Mouse (Mus musculus) kidney, adult 18-20 months (tissue): ENCODE results near the gene Hspg2.
A peak's percentile ranks its signal among the peaks of the same experiment; 100 is the strongest.

Source experiments
- DNase-seq: peaks from one replicate; pipeline ENCODE4 v3.0.0; 2021

Gene Hspg2

GRCm38 (mm10) chr4:137481381-137482030 is 12.9 kb downstream of the Hspg2 start:
- no peak for DNase-seq

DNA sequence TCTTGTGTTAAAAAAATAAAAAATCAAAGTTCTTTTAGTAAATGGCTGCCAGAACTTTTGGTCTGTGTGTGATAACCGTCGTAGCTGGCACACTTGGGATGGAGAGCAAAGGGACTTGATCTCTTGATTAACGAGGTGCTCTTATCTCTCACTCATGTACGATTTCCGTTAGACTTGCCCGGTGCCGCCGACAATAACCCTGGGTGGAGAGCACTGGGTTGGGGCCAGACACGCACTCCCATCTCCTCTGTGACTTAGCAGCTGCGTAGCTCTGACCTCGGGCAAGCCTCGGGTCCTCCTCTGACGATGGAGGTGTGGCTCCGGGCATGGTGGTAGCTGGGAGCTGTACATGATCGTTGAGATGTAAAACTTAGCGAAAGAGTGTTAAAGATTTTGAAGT is 15.3 kb downstream of the Hspg2 start:
- DNase-seq, result no peak

GRCm38 (mm10) chr4:137484586-137484985 is 16.0 kb downstream of the Hspg2 start:
- peak; percentile 82 for DNase-seq

- DNase-seq, result no peak
Measured at GRCm38 (mm10) chr4:137485258-137485960, 16.8 kb downstream of the Hspg2 start.

- DNase-seq, result no peak
Measured at GRCm38 (mm10) chr4:137486081-137487014, 17.8 kb downstream of the Hspg2 start.

GRCm38 (mm10) chr4:137487286-137488000 is 18.9 kb downstream of the Hspg2 start:
- DNase-seq, result peak; percentile 67

- no peak for DNase-seq
Measured at GRCm38 (mm10) chr4:137488038-137488437, 19.5 kb downstream of the Hspg2 start.

DNA sequence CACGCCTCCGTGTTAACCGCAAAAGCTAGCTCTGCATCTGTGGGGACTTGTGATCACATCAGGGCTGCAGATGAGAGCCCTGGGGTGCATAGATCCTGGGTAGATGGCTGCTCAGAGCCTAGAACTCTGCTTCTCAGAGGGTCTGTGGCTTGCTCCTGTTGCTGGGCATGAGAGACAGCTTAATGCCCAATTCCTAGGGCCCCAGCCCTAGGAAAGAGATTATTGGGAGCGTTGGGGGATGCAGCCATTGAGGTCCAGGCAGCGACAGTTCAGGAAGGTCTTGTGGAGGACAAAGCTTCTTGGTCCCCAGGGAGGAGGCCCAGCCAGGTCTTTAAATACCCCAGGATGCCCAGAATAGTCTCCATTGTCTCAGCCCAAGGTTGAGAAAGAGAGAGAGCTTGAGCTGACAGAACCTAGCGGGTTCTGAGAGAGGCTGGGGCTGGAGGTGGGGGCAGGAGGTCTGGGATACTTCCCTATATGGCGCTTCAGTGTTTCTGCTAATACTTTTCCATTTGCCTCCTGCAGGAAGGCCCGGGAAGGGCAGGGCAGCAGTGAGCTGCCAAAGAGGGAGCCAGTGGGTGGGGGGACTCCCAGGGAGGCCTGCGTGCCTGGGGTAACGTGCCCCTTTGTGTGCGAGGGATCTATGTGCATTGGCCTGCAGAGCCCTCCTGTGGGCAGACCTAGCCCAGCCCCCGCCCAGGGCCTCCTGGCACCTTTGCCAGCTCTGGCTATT is 20.2 kb downstream of the Hspg2 start:
- no peak for DNase-seq

- DNase-seq, result no peak
Measured at GRCm38 (mm10) chr4:137489996-137490395, 21.4 kb downstream of the Hspg2 start.

- no peak for DNase-seq
Measured at GRCm38 (mm10) chr4:137492563-137492962, 24.0 kb downstream of the Hspg2 start.

GRCm38 (mm10) chr4:137493187-137493586 is 24.6 kb downstream of the Hspg2 start:
- no peak for DNase-seq

DNA sequence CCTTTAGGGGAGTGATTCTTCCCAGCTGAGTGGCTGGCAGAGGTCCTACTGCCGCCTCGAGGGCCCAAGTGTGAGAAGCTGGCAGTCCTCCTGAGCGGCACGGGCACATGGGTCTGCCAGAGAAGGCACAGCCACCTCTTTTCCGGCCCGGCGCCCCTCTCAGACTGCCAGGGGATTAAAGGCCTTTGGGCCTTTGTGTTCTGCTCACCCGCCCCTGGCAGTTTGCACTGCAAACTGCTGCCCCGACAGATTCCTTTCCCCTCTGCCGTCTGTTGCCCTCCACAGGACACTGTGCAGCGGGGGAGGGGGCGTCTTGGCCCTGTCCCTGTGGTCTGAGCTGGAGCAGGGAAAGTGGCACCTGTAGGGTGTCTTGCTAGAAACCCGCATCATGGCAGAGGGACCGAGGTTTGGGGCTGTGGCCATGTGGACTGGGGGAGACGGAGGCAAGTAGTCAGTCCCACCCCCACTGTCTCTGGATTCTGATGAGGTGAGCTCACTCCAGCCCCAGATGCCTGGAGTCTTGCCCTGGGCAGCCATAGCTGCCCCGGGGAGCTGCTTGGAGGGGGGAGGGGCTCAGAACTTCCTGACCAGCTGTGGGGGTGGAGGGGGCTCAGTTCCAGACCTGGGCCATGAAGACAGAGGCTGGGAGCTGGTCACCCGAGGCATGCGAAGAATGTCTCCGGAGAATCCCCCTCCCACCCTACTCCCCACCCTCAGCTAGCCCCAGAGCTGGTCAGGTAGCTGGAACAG is 26.4 kb downstream of the Hspg2 start:
- DNase-seq, result no peak

DNA sequence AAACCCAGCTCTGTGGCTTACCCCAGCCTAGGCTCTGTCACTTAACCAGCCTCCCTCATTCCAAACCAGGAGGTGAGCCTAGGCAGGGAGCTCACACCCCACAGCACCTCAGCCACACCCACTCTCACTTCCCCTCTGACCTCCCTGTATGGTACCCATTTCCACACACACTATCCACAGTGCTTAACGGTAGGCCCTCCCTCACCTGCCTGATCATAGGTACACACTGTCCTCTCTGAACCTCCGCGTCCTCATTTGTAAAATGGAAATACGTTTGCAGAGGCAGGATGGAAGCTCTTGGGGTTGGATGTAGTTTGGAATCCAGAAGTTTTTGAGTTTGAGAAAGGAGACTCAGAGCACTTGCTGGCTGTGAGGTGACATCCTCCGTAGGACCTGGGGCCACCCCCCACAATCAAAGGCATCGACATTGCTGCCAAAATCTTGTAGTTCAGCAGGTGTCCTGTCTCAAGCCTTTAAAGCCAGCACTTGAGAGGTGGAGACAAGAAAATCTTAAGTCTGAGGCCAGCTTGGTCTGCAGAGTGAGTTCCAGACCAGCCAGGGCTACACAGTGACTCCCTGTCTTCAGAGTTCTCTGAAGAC is 27.0 kb downstream of the Hspg2 start:
- DNase-seq, result no peak

GRCm38 (mm10) chr4:137497367-137497766 is 28.8 kb downstream of the Hspg2 start:
- DNase-seq, result peak; percentile 51

GRCm38 (mm10) chr4:137497892-137498722 is 29.5 kb downstream of the Hspg2 start:
- DNase-seq, result peak; percentile 37

DNA sequence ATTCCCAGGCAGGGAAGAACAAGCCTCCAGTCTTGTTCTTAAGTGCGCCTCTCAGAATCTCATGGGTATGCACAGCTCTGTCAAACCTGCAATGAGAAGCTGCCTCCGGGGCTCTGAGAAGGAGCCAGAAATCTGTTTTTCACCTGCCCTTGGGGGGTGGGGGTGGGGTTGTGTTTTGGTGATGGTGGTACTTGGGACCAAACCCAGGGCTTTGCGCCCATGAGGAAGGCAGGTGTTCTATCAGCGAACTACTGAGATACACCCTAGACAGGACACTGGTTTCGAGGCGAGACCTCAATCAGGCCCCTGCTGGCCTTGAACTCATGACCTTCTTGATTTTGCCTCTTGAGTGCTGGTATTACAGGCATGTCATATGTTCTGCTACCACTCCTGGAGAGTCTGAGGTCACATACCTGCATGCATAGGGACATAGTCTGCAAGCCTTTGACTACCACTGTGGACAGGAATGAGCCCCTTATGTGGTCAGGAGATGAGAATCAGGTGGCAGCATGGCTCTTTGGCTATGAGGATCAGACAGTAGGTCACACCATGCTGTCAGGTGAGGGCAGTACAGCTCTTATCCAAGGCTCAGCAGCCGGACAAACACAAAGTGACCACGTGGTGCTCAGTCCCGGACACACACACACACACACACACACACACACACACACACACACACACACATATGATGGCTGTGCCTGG is 30.5 kb downstream of the Hspg2 start:
- no peak for DNase-seq

DNA sequence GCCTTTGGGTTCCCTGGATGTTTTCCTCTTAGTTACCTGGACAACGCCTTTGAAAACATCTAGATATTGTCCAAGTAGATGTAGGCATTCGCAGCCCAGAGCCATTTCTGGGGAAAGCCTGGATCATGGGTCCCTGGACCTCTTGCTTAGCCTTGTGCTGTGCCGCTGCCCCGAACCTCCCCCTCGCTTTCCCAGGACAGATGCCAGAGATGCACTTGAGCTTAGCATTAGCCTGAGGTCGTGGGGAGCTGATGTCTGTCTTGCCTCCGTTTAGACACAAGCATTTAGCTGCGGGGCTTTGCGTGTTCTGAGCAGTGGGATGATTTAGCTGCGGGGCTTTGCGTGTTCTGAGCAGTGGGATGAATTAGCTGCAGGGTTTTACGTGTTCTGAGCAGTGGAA is 31.6 kb downstream of the Hspg2 start:
- DNase-seq, result no peak

GRCm38 (mm10) chr4:137500953-137501352 is 32.4 kb downstream of the Hspg2 start:
- no peak for DNase-seq

DNA sequence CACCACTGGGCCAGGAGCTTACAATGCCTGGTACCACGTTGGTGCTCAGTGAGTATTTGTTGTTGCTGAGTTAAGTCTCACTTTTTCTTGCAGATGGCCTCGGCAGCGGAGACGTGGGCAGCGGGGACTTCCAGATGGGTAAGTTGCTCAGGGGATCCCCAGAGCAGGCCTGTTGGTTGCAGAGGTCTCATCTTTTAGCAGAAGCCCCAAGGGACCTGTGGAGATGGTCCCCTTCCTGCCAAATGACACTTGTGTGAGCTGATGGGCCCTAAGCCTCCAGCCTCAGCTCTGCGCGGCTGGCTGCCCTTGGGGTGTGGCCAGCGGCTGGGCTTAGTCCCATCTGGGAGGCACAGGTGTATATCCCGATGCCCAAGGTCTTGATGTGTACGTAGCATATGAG is 33.6 kb downstream of the Hspg2 start:
- no peak for DNase-seq
